Mouse (Mus musculus): Measurements from ENCODE around the gene Klk14. TPM values are rescaled to one million over a fixed set of nuclear protein-coding genes. Genes with fewer than 3 reads are reported as not detected.
A peak's percentile ranks its signal among the peaks of the same experiment; 100 is the strongest.
"Not testable (repeated sequence)": the region's sequence is repeated elsewhere in the genome, so short reads cannot be mapped to it uniquely, and the experiment has no call there.

Klk14 gene
- polyA plus RNA-seq, 1 experiment, result 0.09 TPM

DNA sequence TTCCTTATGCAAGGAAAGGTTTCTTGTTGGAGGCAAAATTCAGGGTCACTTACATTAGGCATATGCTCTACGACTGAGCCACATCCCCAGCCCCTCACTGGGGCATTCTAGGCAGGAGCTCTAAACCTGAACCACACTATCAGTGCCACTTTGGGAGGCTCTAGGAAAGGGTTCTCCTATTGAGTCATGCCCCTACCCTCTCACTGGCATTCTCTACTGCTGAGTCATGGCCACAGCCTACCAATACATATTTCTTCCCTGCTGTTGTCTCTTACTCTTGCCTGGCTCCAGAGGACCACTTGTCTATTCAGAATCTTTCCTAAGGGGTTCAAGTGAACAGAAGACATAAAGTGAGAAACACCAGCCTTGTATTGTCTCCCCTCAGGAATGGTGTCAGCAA lies 27.4 kb upstream of the Klk14 start:
- WGBS, result 83% methylated on average over 1 of the region's 1 CpGs
- no peaks in the 10 kb centered on the region for H3K27me3 ChIP-seq (ENCODE audit: control insufficient read depth, insufficient read depth, low read length)
- H3K4me3 ChIP-seq (ENCODE audit: low read depth, low read length), result no peak overlapping the region
- no peak for TF ChIP-seq POLR2A (IDR thresholded peaks at IDR 0.05; ENCODE audit: low read depth, low read length)
- TF ChIP-seq CTCF (IDR thresholded peaks at IDR 0.05; ENCODE audit: extremely low read depth, insufficient read length, insufficient replicate concordance, low read depth, low read length), result no peak
- no peak overlapping the region for H3K27ac ChIP-seq (ENCODE audit: insufficient read depth, low read depth, low read length)
- H3K4me1 ChIP-seq (ENCODE audit: control insufficient read depth, insufficient read depth, insufficient read length, low read length), result no peaks in the 10 kb centered on the region
- no peaks in the 10 kb centered on the region for H3K36me3 ChIP-seq (ENCODE audit: control insufficient read depth, insufficient read depth, low read length)

DNA sequence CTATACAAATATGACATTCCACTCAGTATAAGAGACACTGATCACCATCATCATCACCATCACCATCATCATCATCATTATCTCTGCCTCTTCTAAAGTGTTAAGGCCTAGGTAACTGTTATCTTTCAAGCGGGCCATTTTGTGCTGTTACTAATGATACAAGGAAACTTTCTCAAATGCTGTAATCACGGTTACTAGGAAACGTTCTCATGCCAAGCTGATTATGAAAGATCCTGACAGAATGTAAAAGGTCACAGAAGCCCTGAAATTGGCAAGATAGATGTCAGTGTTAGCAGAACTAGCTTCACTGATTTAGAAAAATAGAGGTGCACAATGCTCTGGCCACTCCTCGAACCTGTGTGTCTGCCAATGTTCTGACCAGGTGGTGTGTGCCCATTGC lies 23.0 kb upstream of the Klk14 start:
- H3K27me3 ChIP-seq (ENCODE audit: control insufficient read depth, insufficient read depth, low read length); H3K4me3 ChIP-seq (ENCODE audit: low read depth, low read length); H3K27ac ChIP-seq (ENCODE audit: insufficient read depth, low read depth, low read length); H3K36me3 ChIP-seq (ENCODE audit: control insufficient read depth, insufficient read depth, low read length): not testable (repeated sequence)
- peaks cover 13% of the 10 kb centered on the region for H3K4me1 ChIP-seq (ENCODE audit: control insufficient read depth, insufficient read depth, insufficient read length, low read length)
- WGBS, result 53% methylated on average over 4 of the region's 4 CpGs

- Histone ChIP-seq H3K4me3 (ENCODE audit: low read depth, low read length) (no peak overlapping the region), H3K36me3 (ENCODE audit: control insufficient read depth, insufficient read depth, low read length) (no peaks in the 10 kb centered on the region), H3K27ac (ENCODE audit: insufficient read depth, low read depth, low read length) (no peak overlapping the region), H3K27me3 (ENCODE audit: control insufficient read depth, insufficient read depth, low read length) (no peaks in the 10 kb centered on the region), H3K4me1 (ENCODE audit: control insufficient read depth, insufficient read depth, insufficient read length, low read length) (peaks cover 13% of the 10 kb centered on the region)
- TF ChIP-seq POLR2A (IDR thresholded peaks at IDR 0.05; ENCODE audit: low read depth, low read length) (no peak), CTCF (IDR thresholded peaks at IDR 0.05; ENCODE audit: extremely low read depth, insufficient read length, insufficient replicate concordance, low read depth, low read length) (no peak)
- 18% methylated on average over 3 of the region's 3 CpGs for WGBS
These were observed 21.6 kb upstream of the Klk14 start for GRCm38 (mm10) chr7:43668582-43668981.

GRCm38 (mm10) chr7:43671064-43671808 lies 19.0 kb upstream of the Klk14 start:
- H3K4me3 ChIP-seq (ENCODE audit: low read depth, low read length), result peak overlapping the region; percentile 85
- H3K36me3 ChIP-seq (ENCODE audit: control insufficient read depth, insufficient read depth, low read length), result peaks cover 14% of the 10 kb centered on the region
- no peak for TF ChIP-seq CTCF (IDR thresholded peaks at IDR 0.05; ENCODE audit: extremely low read depth, insufficient read length, insufficient replicate concordance, low read depth, low read length)
- no peak for TF ChIP-seq POLR2A (IDR thresholded peaks at IDR 0.05; ENCODE audit: low read depth, low read length)
- peak overlapping the region; percentile 65 for H3K27ac ChIP-seq (ENCODE audit: insufficient read depth, low read depth, low read length)
- peaks cover 13% of the 10 kb centered on the region for H3K4me1 ChIP-seq (ENCODE audit: control insufficient read depth, insufficient read depth, insufficient read length, low read length)
- H3K27me3 ChIP-seq (ENCODE audit: control insufficient read depth, insufficient read depth, low read length), result no peaks in the 10 kb centered on the region
- 64% methylated on average over 11 of the region's 11 CpGs for WGBS

DNA sequence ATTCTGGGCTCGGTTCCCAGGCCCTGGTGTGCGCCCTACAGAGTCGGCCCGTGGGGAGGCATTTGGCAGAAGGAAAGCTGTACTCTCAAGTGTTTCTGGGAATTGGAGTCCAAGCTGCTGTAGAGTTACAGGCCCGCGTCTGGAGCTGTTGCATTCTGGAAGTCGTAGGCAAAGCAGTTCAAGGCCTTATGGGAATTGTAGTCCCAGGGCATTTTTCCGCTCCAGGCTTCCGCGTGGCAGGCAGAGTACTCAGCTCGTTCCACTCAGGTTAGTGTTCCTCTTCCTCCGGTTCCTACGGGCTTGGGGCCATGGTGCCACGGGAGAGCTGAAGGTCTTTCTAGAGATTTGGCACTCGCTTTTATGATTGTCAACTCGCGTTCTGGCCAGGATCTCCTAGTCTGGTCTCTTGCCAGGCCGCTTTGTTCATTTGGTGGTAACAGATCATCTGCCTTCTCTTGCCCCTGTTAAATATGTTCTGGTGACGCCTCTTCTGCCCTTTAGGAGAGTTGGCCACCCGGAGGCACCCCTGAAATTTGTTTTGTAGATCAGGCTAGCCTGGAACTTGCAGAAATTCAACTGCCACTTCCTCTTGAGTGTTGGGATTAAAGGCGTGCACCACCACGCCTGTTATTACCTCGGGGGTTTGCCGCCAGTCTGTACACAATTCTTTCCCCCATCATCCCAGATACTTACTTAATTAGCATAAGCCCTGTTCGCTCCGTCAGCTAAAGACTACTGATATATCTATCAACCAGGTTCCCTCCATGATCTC lies 18.2 kb upstream of the Klk14 start, which contains the start of gene Ctu1:
TSS of gene Ctu1 (plus strand) at position 208 of the 772 bp plus-strand sequence.
- H3K4me3 ChIP-seq (ENCODE audit: low read depth, low read length), result peak within 1 kb of the TSS; percentile 85
- no peaks in the 10 kb centered on the region for H3K27me3 ChIP-seq (ENCODE audit: control insufficient read depth, insufficient read depth, low read length)
- WGBS, result under 1% methylated on average over 26 of the region's 26 CpGs
- peaks cover 13% of the 10 kb centered on the region for H3K4me1 ChIP-seq (ENCODE audit: control insufficient read depth, insufficient read depth, insufficient read length, low read length)
- TF ChIP-seq POLR2A (IDR thresholded peaks at IDR 0.05; ENCODE audit: low read depth, low read length) (peak; percentile 24; the same call in 1 of the 2 replicates), CTCF (IDR thresholded peaks at IDR 0.05; ENCODE audit: extremely low read depth, insufficient read length, insufficient replicate concordance, low read depth, low read length) (no peak)
- H3K27ac ChIP-seq (ENCODE audit: insufficient read depth, low read depth, low read length), result peak within 1 kb of the TSS; percentile 65
- peaks cover 21% of the 10 kb centered on the region for H3K36me3 ChIP-seq (ENCODE audit: control insufficient read depth, insufficient read depth, low read length)

DNA sequence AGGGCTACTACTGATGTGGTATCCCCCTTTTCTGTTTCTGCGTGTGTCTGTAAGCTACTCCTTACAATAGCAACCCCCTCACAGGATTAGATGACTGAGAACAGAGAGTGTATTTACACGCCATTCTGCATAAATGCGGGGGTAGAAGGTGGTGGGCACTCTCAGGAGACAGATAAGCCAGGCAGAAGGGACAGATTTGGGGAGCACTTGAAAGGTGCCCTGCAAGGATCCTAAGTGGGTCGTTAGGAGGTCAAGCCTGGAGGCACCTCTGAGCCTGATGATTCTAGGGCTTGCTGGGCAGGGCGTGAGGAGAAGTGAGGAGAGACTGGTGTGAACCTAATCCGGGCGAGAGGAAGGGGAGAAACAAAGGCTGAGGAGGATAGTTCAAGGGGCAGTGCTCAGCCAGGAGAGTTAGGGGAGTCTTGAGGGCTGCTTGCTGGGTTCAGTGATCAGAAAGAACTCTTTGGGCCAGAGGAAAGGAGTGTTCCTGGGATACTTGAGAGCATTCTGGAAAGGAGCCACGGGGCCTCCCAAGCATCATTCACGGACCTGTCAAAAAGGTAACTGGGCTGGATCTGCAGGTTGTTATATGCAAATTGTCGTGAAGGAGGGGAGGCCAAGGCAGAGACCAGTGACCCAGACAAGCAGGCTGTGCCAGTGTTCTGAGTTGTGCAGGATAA lies 17.5 kb upstream of the Klk14 start:
- Histone ChIP-seq H3K4me3 (ENCODE audit: low read depth, low read length) (peak overlapping the region; percentile 45), H3K36me3 (ENCODE audit: control insufficient read depth, insufficient read depth, low read length) (peaks cover 29% of the 10 kb centered on the region), H3K4me1 (ENCODE audit: control insufficient read depth, insufficient read depth, insufficient read length, low read length) (peaks cover 13% of the 10 kb centered on the region), H3K27ac (ENCODE audit: insufficient read depth, low read depth, low read length) (no peak overlapping the region), H3K27me3 (ENCODE audit: control insufficient read depth, insufficient read depth, low read length) (no peaks in the 10 kb centered on the region)
- no peak for TF ChIP-seq CTCF (IDR thresholded peaks at IDR 0.05; ENCODE audit: extremely low read depth, insufficient read length, insufficient replicate concordance, low read depth, low read length)
- no peak for TF ChIP-seq POLR2A (IDR thresholded peaks at IDR 0.05; ENCODE audit: low read depth, low read length)
- 8% methylated on average over 10 of the region's 10 CpGs for WGBS

GRCm38 (mm10) chr7:43675091-43675490 lies 15.1 kb upstream of the Klk14 start:
- TF ChIP-seq POLR2A (IDR thresholded peaks at IDR 0.05; ENCODE audit: low read depth, low read length) (no peak), CTCF (IDR thresholded peaks at IDR 0.05; ENCODE audit: extremely low read depth, insufficient read length, insufficient replicate concordance, low read depth, low read length) (no peak)
- H3K27me3 ChIP-seq (ENCODE audit: control insufficient read depth, insufficient read depth, low read length), result no peaks in the 10 kb centered on the region
- H3K27ac ChIP-seq (ENCODE audit: insufficient read depth, low read depth, low read length), result no peak overlapping the region
- no peak overlapping the region for H3K4me3 ChIP-seq (ENCODE audit: low read depth, low read length)
- 96% methylated on average over 32 of the region's 32 CpGs for WGBS
- peaks cover 5% of the 10 kb centered on the region for H3K4me1 ChIP-seq (ENCODE audit: control insufficient read depth, insufficient read depth, insufficient read length, low read length)
- peaks cover 31% of the 10 kb centered on the region for H3K36me3 ChIP-seq (ENCODE audit: control insufficient read depth, insufficient read depth, low read length)
